Mouse (Mus musculus) 416B (cell line): Measurements from ENCODE around the gene Dcxr.

Experiments used
- DNase-seq: peaks from one replicate; pipeline ENCODE4 v3.0.0; 2011; ENCODE audit warnings: low read depth

Dcxr gene

DNA sequence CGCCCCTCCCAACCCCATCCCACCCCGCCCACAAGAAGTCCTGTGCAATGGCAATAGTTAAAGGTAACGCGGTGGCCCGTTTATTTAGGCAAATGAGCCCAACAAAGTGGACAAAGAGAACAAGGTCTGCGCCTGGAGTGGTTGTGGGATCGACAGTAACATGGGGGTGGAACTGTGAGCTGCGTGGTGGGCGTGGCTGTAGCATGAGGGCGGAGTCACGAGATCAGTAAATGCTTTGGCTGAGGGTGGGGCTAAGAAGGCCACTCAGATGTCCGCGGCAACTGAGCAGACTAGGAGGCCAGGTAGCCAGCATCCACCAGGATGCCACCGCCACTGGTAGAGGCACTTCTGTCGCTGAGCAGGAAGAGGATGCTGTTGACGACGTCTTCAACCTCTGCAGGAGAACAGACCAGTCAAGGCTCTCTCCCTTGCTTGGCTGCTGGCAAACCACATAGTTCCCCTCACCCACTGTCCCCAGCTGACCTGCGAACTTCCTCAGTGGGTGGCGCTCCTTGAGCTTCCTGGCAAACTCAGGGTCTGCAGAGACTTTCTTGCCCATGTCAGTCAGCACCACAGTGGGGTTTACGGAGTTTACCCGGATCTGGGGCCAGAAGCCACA, 2.5 kb upstream of the Dcxr start:
- DNase-seq, result peak; percentile 52

DNA sequence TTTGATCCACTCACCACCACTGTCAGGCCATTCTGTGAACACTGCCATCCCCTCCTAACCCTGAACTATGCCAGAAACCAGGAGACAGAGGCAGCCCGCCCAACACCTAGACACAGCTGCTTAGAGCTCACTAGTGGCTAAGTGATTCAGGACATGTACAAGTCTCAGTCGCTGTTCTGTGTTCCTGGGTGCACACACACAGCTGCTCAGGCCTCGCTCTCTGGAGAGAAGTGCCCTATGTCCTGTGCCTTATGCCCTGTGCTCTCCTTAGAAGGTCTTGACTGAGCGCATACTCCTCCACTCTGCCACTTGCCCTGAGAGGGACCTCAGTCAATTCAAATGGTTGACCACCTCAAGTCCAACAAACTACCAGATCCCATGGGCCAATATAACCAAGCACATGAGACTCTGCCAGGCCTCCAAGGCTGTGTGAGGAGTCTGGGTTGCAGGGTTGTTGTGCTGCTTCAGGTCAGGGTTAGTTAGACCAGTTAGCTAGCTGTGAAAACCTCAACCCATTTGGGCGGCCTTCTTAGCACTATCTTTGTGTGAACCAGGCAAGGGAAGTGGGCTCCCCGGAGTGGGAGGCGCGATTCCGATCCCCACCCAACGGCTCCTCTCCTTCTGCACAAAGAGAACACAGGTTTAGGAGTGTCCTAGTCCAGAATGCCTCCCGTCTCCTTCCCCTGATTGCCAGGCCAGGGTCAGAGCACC, 1.6 kb upstream of the Dcxr start:
- DNase-seq, result no peak

- no peak for DNase-seq
Measured at GRCm38 (mm10) chr11:120727564-120727963, 483 bp upstream of the Dcxr start.

GRCm38 (mm10) chr11:120726243-120727168, 575 bp downstream of the Dcxr start:
- DNase-seq, result no peak

DNA sequence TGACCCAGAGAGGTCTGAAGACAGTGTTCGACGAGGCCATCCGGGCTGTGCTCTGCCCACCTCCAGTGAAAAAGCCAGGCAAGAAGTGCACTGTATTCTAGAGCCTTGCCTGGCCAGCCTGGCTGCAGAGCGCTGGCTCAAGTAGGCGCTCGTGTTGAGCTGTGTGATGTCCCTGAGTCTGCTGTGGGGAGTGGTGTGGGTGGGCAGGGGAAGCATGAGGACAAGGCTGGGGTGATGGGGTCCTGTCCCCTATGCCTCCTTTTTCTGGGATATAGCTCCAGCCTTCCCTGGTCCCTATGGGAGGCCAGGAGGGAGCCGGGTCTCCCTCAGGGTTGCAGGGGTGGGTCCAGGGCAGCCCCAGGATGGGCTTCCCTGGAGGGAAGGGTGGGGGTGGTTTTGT, 3.6 kb downstream of the Dcxr start:
- DNase-seq, result no peak

GRCm38 (mm10) chr11:120722761-120723382, 4.2 kb downstream of the Dcxr start:
- DNase-seq, result no peak

DNA sequence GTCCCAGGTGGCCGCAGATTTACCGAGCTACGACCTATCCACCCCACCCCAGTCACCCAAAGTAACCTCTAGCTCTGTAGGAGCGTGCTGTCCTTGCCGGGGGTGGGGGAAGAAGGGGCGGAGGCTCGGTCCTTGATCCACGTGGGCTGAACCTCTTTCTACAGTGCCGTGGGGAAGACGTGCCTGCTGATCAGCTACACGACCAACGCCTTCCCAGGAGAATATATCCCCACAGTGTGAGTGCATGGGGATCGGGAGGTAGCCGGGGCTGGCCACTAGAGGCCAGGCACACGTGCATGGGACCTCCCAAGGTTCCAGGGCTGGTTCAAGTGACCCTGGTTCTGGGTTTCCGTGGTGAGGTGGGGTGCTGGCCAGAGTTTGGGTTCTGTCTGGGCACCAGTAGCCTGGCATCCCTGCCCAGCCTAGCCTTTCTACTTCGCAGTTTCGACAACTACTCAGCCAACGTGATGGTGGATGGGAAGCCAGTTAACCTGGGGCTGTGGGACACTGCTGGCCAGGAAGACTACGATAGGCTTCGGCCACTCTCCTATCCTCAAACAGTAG, 4.9 kb downstream of the Dcxr start:
- no peak for DNase-seq

DNA sequence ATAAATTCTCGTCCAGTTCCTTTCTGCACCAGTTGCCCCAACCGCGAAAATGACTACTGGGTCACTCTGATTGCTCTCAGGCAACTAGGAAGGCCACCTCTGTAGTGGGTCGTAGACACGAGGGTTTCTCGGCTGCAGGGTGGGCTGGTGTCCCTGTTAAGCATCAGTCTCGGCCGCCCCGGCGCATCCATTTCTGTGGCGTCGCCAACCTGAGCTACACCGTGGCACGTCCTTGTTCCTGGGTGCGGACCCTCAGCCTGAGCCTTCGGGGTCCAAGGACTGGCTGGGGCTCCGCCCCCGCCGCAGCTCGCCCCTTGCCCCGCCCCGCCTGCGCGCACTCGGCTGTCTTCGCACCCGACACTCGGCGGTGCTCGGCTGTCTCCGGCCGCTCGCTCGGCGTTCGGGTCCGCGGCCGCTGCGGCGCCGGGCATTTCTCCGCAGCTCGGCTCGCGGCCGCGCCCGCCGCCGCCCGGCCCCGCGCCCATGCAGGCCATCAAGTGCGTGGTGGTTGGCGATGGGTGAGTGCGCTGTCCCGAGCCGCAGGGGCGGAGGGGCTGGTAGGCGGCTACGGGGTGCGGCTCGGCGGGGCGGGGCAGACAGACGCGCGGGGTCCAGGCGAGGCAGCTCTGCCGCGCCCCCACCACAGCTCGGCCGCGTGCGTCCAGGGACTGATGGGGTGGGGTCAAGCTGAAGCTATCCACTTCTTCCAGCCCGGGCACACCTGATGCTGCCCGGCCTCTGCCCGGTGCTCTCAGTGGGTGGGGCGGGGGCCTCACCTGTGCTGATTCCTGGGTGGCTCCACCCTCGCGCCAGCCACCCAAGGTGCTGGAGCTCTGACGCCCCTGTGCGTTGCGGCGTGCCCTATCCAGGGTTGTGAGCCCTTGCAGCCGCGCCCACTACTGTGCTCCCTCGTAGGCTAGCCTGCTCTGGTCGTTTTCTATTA, 5.7 kb downstream of the Dcxr start, which contains the start of gene Rac3:
Rac3 (plus strand) TSS at position 347 of the 943 bp plus-strand sequence.
- DNase-seq, result no peak

GRCm38 (mm10) chr11:120720450-120720849, 6.6 kb downstream of the Dcxr start:
- DNase-seq, result peak; percentile 76

- no peak for DNase-seq
Measured at GRCm38 (mm10) chr11:120719841-120720376, 7.2 kb downstream of the Dcxr start.

DNA sequence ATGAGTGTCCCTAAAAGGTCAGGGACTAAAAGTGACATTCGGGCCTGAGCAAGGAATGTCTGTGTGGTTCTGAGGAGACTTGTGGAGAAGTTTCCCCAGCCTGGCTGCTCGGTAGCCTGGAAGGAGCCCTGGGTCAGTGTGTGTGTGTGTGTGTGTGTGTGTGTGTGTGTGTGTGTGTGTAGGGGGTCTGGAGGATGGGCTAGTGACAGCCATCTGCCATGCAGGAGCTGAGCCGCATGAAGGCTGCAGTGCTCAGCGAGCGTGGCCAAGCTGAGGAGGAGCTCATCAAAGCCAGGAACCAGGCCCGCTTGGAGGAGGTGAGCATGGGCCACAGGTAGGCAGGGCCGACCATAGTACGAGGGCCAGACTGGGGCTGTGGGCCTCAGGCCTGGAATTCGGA, 7.8 kb downstream of the Dcxr start:
- DNase-seq, result no peak

DNA sequence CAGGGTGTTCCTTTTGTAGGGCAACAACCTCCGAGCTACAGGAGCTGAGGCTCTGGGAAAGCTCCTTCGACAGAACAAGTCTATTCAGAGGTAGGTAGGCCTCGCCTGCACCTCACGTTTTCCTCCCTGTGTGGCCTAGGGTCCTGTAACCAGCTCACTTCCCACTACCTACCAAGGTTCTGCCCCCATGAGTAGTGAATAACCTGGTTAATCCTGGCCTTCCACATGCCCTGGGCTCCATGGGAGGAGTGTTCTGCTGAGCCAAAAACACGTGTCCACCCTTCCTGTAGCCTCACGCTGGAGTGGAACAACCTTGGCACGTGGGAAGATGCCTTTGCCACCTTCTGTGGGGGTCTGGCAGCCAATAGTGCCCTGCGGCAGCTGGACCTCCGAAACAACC, 11.9 kb downstream of the Dcxr start:
- no peak for DNase-seq

- no peak for DNase-seq
Measured at GRCm38 (mm10) chr11:120714546-120714945, 12.5 kb downstream of the Dcxr start.

- DNase-seq, result peak; percentile 99
Measured at GRCm38 (mm10) chr11:120713580-120714518, 13.2 kb downstream of the Dcxr start, which contains the start of the genes Cenpx and Lrrc45. TSS of gene Cenpx (minus strand) at chr11:120713738. TSS of gene Lrrc45 (plus strand) at chr11:120713925.

GRCm38 (mm10) chr11:120712771-120713568, 14.1 kb downstream of the Dcxr start:
- DNase-seq, result peak; percentile 84

GRCm38 (mm10) chr11:120711980-120712604, 15.0 kb downstream of the Dcxr start:
- DNase-seq, result no peak

- no peak for DNase-seq
Measured at GRCm38 (mm10) chr11:120710672-120711071, 16.4 kb downstream of the Dcxr start.

DNA sequence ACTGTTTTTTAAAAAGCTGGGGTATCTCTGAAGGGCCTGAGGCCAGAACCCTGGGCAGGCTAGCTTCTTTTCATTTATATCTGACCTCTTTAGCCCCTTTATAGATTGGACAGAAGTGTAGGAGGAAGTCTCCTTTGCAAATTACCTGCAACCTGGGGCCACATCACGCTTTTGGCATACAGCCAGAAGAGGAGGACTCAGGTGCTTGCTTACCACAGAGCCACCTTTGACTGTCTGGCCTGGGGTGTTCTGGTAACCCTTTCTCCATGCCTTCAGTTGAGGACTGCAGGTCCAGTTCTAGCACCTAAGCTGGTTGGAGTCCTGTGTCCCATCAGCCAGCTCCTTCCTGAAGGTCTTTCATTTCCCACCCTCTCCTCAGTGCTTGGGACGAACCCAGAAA, 17.5 kb downstream of the Dcxr start:
- no peak for DNase-seq
